Mouse (Mus musculus): ENCODE results near the gene Lrrc63.
A peak's percentile ranks its signal among the peaks of the same experiment; 100 is the strongest.

Lrrc63 gene

DNA sequence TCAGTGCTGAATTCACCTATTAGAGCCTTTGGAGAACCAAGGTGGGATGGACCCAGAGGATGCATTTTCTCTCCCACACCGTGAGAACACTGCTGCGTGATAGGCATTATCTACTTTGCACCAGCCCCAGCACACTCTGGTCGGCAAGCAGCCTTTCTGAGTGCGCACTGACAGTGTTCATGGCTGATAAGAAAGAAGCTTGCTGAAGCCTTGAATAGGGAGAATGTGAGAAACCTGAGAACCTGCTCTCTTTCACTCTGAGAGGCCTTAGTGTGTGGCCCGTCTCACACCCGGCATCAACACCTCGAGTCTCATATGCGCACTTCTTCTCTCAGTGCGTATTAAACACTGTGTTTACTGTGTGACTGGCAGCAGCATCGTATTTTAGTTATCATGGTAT, 7.8 kb upstream of the Lrrc63 start:
- DNase-seq (ENCODE audit: low read depth, low spot score): no peak

DNA sequence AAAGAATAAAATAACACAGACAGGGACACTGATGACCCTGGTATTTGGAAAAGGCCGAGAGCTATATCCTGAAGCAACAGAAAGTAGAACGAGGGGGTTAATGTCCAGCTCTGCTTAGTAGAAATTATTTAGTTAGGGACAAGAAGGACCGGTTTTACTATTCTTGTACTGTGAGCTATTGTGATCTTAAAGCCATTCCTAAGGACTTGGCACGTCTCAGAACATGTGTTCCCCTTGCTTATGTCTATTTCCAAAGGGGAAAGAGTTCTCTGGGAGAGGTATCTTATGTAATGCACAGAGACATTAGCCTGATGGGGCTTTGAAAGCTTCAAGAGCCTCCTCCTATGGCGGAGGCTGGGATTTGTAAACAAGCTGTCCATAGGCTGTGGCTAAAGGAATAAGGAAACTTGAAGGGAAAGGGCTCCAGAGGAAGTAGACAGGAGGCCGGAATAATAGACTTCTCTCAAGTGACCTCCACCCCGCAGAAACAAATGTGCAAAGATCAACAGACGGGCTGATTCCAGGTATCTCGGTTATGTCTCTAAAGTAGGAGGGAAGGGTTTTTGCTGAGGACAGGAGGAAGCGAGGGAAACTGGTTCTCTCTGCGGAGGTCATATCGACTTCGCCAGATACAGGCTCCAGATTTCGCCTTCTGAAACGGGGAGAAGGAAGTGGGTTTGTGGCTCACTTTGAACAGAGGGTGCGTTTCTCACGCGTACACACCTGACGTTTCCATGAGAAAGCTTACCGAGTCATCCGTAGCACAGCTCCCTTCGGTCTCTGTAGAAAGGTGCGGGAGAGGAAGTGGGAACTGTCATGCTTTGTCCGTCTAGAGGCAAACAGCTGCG, 5.7 kb upstream of the Lrrc63 start:
- DNase-seq (ENCODE audit: low read depth, low spot score): no peak

DNA sequence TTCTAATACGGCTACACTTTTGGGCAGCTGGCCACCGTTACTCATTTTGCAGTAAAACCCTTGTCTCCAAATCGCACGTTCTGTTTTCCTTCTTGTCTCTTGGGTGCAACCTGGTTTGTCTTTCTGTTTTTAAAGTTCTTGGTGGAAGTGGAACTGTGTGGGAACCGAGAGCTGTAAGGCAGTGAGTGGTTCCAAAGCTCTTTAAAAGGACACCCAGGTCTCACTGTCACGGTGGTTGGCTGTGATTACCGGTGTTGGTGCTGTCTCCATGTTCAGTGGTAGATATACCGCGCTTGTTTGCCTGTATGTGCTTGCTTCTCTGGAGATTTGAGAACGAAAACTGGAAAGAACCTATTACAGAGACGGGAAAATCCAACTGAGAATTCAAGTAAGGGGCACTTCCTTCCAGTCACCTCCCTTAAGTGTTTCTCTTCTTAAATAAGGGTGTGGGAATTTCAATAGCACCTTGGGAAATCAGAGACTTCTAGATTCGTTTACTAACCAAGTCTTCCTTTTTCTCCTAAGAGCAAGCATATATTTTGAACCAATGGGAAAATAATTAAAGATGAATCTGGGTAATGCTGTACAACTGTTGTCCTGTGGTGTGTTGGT, 749 bp upstream of the Lrrc63 start:
- no peak for DNase-seq (ENCODE audit: low read depth, low spot score)

DNA sequence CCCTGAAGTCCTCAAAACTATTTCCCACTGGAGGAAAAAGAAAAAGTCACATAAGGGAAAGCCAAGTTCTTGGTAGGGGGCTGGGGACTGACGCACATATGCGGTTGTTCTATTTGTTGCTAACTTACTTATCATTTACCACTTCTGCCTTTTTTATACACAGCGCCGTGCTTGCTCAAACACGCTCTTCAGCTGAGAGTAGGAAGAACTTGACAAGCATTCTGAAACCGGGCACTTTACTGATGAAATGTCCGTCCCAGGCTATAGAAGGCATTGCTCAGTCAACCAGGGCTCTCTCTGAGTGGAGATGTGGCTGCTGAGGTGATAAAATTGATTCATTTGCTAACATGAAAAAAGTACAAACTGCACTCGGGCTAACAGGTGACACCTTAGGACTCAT, 9.0 kb downstream of the Lrrc63 start:
- no peak for DNase-seq (ENCODE audit: low read depth, low spot score)

DNA sequence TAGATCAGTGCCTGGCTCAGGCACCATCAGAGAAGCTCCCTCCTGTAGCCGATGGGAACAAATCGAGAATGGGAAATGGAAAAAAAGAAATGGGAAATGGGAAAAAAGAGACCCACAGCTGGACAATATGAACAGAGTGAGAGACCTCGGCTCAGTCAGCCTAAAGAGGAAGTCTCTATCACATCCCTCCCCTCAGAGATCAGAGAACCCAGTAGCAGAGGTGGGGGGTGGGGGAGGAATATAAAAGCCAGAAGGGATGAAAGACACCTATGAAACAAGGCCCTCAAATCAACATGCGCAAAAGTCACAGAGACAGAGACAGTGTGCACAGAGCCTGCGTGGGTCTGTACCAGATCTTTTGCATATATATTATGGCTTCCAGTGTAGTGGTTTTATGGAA, 27.7 kb downstream of the Lrrc63 start:
- DNase-seq (ENCODE audit: low read depth, low spot score): no peak

DNA sequence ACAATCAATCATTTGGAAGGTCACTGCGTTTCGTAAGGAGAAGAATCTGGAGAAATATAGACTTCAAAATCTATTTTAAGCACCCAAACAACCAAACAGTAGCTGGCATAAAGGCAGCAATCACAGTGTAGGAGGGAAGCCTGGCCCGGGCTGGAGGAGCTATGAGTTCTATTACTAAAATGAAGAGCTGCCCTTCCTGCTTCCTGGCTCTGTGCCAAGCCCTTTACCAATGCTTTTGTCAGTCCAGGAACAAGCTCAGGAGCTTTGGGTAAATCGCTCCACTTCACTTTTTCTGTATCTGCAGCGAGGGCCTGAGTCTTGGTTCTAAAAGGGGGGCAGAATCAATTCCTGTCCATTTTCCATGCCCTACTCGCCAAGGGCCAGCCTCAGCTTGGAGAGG, 52.7 kb downstream of the Lrrc63 start:
- DNase-seq (ENCODE audit: low read depth, low spot score): no peak

DNA sequence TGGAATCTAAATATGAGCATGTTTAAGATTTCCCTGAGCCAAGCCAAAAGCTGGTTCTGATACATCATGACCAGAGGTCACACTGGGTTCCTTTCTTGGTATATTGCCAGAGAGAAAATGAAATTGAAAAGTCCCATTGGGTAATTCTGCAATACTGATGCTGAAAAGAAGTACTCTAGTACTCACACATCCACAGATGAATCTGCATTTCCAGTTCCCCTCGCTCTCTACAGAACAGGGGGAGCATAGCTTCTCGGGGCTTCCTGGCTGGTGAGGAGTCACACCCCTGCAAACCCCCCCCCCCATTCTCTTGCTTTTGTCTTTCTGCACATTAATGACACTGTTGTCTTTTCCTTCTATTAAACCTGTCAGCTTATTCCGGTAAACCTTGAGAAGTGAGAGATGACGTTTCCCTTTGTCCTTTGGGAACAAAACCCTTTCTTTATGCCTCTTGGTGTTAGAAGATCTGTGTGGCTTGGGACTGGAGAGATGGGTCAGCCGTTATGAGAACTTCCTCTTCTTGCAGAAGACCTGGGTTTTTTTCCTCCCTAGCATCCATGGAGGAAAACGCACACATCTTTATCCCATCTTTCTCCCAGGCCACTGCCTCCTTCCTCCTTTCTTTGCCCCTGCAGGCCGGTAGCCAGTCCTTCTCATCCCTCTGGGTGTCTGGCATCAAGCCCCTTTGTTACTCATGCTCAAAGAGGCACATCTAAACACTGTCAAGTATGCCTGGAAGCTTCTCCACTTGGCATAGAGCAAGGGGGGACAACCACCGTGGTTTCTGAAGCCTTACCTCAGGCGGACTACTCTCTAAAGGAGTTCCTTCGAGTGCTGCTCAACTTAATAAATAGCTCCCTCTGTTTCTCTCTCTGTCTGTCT, 55.1 kb downstream of the Lrrc63 start:
- DNase-seq (ENCODE audit: low read depth, low spot score): no peak

DNA sequence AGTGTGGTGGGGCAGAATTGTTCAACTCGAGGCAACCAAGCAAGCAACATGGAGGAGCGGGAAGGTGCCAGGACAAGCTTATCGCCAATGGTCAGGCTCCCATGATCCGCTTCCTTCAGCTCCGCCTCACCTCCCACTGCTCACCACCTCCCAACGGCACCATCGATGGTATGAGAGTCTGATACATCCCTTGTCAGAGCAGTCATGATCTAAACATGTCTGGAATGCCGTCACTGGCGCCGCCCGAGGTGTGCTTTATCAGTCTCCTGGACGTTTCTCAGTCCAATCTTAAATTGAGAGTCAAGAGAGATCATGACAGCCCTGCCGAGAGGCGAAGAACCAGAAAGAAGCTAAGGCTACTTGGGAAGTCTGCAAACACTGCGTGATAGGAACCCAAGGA, 59.6 kb downstream of the Lrrc63 start:
- DNase-seq (ENCODE audit: low read depth, low spot score): no peak

DNA sequence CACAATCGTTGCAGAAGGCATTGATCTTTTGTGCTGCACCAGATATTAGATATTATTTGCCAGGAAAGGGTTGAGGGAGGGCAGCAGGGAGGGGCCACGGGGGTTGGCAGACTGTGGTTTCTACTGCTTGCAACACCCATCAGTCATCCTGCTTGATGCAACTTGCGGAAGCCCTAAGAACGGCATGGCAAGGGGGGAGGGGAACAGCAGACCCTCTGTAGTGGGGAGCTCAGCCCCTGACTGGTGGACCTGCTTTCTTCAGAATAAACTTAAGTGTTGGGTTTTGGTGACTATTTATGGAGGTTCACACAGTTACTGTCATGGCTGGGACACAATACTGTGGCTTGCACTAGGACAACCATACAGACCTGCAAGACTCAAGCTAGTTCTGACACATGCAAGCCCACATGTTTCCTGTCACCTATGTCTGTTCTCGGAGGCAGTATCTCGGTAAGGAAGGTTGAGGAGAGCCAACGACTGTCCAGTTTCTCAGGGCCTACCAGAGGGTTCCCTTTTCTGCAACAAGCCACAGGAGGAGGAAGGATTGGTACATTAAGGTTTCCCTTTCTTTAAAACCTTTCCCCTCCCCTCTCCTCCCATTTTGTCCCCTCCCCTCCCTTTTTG, 61.2 kb downstream of the Lrrc63 start:
- DNase-seq (ENCODE audit: low read depth, low spot score): no peak

DNA sequence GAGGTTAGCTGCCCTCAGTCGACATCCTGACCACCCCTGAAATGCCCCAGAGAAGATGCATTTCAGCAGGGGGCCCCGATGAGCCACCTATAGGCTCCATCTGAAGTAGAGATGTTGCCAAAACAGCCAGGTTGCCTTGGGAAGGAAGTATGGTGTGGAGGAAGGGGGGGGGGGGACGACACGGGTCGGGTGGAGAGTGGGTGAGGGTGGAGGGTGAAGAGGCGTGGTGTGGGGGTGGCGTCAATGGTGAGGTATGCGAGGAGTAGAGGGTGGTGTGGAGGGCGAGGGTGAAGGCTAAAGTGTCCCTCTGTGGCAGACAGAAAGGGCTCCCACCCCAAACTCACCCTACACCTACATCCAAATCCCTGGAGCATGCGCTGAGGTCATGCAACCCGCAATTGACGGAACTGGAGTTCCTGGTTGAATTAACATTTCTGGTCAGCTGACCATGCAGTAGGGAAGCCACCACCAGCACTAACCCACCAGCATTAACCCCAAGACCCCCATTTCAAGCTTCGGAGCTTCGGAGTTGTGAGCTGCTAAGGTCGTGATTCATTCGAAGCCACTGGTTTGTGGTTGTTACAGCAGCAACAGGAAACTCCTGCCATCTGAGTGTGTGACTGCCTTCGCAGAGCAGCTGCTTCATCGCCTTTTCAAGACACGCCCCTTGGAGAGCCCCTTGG, 62.1 kb downstream of the Lrrc63 start:
- DNase-seq (ENCODE audit: low read depth, low spot score): no peak

DNA sequence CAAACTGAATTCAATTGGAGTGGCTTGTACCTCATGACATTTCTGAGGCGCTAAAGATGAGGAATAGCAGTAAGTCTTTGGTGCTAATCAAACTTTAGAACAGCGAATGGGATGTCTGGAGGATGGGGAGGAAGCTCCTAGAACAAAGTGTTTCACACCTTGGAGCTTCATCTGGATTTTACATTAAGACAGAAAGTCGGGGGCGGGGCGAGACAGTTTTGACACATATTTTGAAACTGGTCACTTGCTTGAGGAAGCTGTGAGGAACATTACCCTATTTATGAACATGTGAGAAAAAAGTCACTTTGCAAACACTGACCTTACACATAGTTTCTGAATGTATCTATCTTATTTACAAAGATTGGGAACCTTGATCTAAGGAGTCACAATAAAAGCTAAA, 65.5 kb downstream of the Lrrc63 start:
- DNase-seq (ENCODE audit: low read depth, low spot score): no peak

DNA sequence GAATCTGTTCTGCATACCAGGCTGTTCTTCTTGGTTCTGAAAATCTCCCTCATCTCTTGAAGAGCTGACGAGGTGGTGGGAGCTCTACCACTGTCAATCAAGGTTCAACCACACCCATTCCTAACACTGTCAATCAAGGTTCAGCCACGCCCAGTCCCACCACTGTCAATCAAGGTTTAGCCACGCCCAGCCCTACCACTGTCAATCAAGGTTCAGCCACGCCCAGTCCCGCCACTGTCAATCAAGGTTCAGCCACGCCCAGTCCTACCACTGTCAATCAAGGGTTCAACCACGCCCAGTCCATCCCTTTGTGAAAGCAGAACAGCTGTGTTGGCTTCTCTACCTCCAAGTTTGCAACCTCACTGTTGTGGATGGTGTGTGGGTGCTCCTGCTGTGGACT, 66.2 kb downstream of the Lrrc63 start:
- no peak for DNase-seq (ENCODE audit: low read depth, low spot score)

DNA sequence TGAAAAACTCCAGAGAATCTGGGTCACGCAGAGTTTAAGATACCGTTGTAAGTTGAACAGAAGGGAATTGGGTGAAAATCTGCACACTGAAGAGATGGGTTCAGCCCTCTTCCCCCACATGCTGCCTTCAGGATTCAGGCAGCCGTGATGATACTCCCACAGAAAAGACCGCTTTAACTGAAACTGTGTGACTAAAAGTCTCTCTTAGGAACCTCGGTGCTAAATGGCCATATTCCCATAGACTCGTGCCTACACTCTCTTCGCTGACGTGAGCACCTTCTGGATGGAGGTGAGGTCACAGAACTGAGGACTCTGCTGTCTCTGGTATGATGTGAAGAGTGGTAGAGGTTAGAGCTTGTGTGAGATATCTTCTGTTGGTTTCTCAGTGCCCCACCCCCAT, 66.7 kb downstream of the Lrrc63 start:
- DNase-seq (ENCODE audit: low read depth, low spot score): no peak

DNA sequence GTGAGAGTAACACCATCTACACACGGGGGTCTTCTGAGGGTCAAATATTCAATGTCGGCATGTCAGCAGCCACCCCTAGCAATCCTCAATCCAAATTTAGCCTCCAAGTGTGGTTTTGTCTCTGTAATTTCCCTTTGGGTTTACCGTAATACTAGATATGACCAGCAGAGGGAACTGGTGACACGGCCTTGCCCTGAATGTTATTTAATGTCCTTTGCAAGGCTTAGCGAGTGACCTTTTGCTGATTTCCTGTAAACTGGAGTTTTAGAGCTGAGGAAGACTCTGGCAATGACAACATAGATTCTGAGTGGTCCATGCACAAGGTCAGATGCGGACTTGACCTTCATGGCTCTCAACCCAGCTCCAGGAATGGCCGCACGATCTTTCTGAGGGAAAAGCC, 70.1 kb downstream of the Lrrc63 start:
- peak; percentile 53 for DNase-seq (ENCODE audit: low read depth, low spot score)

DNA sequence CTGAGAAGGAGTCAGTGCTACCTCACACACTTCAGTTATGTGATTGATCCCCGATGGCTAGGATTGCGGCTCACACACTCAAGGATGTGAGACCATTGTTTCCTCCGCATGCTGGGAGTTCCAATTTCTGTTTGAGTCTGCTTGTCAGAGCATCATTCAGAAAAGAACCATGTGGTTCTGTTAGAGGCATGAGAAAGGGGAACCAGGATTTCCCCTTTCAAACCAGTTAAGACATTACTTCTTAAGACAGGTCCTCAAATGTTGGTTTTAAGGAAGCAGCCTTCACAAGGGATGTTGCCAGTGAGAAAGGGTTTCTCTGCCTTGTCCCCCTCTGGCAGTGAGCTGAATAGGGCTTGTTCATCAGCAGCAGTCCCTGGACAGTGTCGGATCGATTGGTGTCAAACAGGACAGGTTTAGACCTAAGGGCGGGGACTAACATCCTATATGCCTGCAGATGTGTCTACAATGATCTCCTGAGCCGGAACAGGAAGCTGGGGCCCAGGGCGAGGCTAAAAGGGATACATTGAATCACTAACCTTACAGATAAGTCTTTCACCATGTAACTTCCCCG, 73.7 kb downstream of the Lrrc63 start:
- DNase-seq (ENCODE audit: low read depth, low spot score): no peak

DNA sequence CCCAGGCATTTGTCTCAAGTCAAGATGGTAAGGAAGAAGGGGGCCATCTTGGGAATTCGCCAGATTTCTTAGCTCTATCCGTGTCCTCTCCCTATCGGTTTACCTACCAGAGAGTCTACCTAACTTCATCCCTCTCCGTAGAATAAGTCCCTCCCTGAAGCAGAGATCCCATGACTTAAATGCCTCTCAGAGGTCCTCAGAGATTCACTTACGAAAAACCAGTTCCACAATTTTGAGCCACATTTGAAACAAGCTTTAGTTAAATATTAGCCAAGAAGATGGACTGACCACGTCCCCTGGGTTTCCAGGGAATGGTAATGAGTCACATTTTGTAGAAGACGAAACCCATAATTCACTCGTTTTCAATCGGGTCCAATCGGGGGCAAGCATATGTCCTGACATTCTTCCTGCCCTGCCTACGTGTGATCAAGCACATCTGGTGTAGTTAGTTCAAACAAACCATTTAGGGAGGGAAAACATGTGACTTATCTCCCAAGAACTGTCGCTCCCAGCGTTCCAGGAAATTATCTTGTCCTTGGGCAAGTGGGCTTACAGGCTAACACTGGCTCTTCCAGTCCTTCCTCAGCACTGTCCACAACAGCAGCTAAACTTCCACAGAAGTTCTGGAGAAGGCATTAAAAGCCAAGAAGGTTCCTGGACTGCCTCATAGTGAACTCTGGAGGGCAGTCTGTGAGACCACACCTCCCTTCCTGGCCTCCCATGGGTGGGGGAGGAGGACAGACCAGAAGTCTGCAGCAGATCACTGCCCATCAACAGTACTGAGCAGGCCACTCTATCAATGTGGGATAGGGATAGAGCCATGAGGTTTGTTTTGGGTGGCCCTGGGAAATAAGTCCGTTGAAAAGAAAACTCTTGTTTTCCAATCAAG, 76.0 kb downstream of the Lrrc63 start:
- DNase-seq (ENCODE audit: low read depth, low spot score): no peak

DNA sequence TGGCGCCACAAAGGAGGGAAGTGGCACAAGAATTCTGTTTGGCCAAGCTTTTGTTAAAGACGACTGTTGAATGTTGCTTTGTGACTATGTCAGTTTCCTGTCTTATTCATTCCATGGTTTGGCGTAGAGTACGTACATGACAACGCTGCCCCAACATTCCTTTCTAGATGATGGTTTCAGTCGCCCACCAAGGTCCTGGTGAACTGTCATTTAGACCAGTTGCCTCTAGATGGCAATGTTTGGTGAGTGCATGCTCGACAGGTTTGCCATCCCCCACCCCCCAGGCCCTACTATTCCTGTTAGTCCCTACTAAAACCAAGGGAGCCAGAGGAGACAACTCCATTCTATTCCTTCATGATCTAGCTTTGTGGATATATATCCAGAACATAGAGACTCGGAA, 78.2 kb downstream of the Lrrc63 start:
- no peak for DNase-seq (ENCODE audit: low read depth, low spot score)

DNA sequence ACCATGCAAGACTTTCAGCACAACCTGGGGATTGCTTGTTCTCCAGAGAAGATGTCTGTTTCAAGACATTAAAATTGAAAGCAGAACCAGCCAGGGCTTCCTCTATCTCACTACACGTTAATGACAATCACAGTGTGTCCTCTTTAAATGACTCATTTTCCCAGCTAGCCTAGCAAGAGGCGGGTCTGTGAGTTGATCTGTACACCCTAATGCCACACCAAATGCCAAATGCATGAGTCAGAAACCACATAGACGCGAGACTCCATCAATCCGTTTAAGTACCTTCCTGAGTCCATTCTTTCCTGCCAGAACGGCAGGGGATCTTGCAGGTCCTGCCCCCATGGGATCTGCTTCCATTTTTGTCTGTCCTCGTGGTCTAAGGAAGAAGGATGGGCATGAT, 85.5 kb downstream of the Lrrc63 start:
- DNase-seq (ENCODE audit: low read depth, low spot score): no peak

DNA sequence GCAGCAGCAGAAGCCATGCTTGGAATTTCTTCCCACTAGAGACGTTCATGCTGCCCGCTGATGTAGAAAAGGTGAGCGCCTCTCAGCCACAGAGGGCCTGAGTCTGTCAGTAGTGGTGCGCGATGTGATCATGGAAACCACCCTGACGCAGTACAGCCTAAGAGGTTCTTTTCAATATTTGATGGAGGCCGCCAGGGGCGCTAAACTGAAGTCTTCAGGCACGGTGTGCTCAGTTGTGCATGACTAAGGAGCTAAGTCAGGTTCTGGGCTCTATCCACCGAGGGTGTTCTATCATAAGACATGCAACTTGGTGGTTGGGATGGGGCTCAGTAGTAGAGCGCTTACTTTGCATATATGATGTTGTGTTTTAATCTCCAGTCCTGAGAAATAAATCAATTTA, 95.2 kb downstream of the Lrrc63 start:
- peak; percentile 41 for DNase-seq (ENCODE audit: low read depth, low spot score)
